Mouse (Mus musculus) liver, embryonic 14.5 days (tissue): Measurements from ENCODE around the gene Nsg2. TPM values are rescaled to one million over a fixed set of nuclear protein-coding genes. Genes with fewer than 3 reads are reported as not detected.

Source experiments
- ATAC-seq: fragments of 200-750 bp; cut with Nextera tagmentation; 2 replicates; pipeline ENCODE4 v1.8.0; 2017; ENCODE audit warnings: moderate number of reproducible peaks, mild to moderate bottlenecking, moderate library complexity; ENCODE audit not compliant: insufficient read depth
- DNase-seq, 3 experiments: peaks; one replicate each; pipeline ENCODE4 v3.0.0-alpha.2; 2012 to 2013; ENCODE audit warnings: low read depth in 3 of 3, low spot score in 3 of 3
- H3K27ac ChIP-seq: fragments of 300-500 bp; sonication (generic); 2 replicates; pipeline ENCODE4 v1.5.1; 2014; ENCODE audit warnings: moderate library complexity, mild to moderate bottlenecking, control low read depth, inconsistent platforms
- H3K27me3 ChIP-seq: fragments of 300-500 bp; sonication (generic); 2 replicates; pipeline ENCODE4 v1.6.1; 2014; ENCODE audit warnings: mild to moderate bottlenecking, low read length, moderate library complexity; ENCODE audit not compliant: control insufficient read depth, insufficient read depth
- H3K36me3 ChIP-seq: fragments of 300-500 bp; sonication (generic); replicated peaks from 2 replicates; pipeline ENCODE4 v1.6.1; 2014; ENCODE audit warnings: low read depth; ENCODE audit not compliant: control insufficient read depth, insufficient read depth
- H3K4me1 ChIP-seq, 2 experiments: fragments of 200-500 bp in 1 of 2; fragments of 300-500 bp in 1 of 2; sonication (generic) in 1 of 2; replicated peaks; 2 replicates each; pipeline ENCODE4 v1.6.1; 2012 to 2014; ENCODE audit warnings: antibody characterized with exemption in 1 of 2, inconsistent platforms in 1 of 2, low read length in 1 of 2; ENCODE audit not compliant: control insufficient read depth in 2 of 2, insufficient read depth in 2 of 2
- H3K4me2 ChIP-seq: fragments of 300-500 bp; sonication (generic); 2 replicates; pipeline ENCODE4 v1.6.1; 2014; ENCODE audit warnings: low read depth, mild to moderate bottlenecking, control low read depth, moderate library complexity
- H3K4me3 ChIP-seq, 2 experiments: fragments of 200-500 bp in 1 of 2; fragments of 300-500 bp in 1 of 2; sonication (generic) in 1 of 2; 2 replicates each; pipeline ENCODE4 v1.5.1; 2012 to 2014; ENCODE audit warnings: low read depth in 2 of 2, low read length in 2 of 2, mild to moderate bottlenecking in 2 of 2, control low read depth in 1 of 2, inconsistent platforms in 1 of 2, moderate library complexity in 1 of 2; ENCODE audit not compliant: insufficient read depth in 1 of 2
- H3K9ac ChIP-seq: fragments of 300-500 bp; sonication (generic); replicated peaks from 2 replicates; pipeline ENCODE4 v1.6.1; 2014; ENCODE audit warnings: mild to moderate bottlenecking, control low read depth, moderate library complexity
- H3K9me3 ChIP-seq: fragments of 300-500 bp; sonication (generic); 2 replicates; pipeline ENCODE4 v1.6.1; 2016; ENCODE audit warnings: low read length, mixed read lengths; ENCODE audit not compliant: control insufficient read depth
- CTCF ChIP-seq: IDR thresholded peaks from 2 replicates; pipeline ENCODE4 v1.5.1; 2016; ENCODE audit warnings: antibody characterized with exemption, low read depth, control low read depth
- EP300 ChIP-seq: IDR thresholded peaks from 2 replicates; pipeline ENCODE4 v1.6.1; 2016; ENCODE audit warnings: antibody characterized with exemption, low read depth
- WGBS: fragments of 180-500 bp; shearing (Covaris S2); extraction: QIAGEN DNeasy Blood & Tissue Kit; methylation state at CpG from one replicate; pipeline ENCODE4 v1.1.7; 2014; ENCODE audit not compliant: insufficient replicate concordance; 5-methylcytosine and 5-hydroxymethylcytosine counted together
- polyA plus RNA-seq, 2 experiments: library from polyadenylated mRNA; depleted of rRNA in 1 of 2; stranded (reverse) in 1 of 2; unstranded in 1 of 2; fragments of >200 nt; fragmentation: Nextera tagmentation in 1 of 2; extraction: Ambion mirVana in 1 of 2; gene quantifications; 2 replicates each; pipeline versions ENCODE4 v1.2.1 to v1.2.3; 2012 to 2014

The Nsg2 gene
- polyA plus RNA-seq, 2 experiments, result 0.09 TPM; not detected in 1

DNA sequence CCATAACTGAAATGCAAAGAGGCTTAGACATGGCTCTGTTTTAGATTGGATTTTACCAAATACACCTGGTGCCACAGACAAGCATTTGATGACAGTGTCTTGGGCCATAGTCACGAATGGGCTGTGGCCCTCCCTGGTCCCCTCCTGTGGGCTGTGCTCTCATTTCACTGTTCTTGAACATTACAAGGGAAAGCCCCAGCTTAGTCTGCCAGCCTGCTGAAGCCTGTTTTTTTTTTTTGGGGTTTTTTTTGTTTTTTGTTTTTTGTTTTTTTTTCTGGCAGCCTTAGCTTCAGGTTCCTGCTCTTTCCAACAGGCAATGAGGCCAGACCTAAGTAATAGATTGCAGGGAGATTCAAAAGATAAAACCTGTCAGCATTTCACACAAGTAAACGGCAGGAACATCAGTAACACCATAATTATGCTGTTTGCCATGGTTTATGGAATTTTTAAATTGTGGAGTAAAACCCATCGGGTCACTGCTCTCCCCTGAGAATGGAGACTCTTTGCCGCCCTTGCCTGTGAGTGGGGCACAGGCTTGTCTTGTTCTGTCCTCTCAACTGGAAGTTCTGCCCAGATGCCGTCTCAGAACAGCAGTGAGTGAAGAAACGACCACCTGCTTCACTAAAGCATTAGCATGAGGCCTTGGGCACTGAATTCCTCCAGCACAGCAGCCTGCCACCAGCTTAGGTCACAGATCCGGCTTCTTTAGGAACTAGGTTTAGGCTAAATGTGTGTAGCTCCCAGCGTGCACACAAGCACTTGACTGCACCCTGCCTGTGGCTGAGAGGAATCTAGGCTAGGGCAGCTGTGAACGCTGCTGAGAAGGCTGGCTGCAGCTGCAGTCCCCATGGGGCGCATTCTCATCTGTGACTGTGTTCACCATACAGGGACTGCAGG is 105.7 kb downstream of the Nsg2 start:
- H3K4me3 ChIP-seq, result no peak overlapping the region
- no peaks in the 10 kb centered on the region for H3K9me3 ChIP-seq
- no peaks in the 10 kb centered on the region; the same call in 1 of the 2 replicates for H3K27me3 ChIP-seq
- no peak for DNase-seq
- H3K9ac ChIP-seq, result no peak overlapping the region
- no peak overlapping the region for H3K27ac ChIP-seq
- H3K4me1 ChIP-seq, result no peaks in the 10 kb centered on the region; a peak in 1 of 4 replicates
- no peak for TF ChIP-seq CTCF
- no peak for TF ChIP-seq EP300
- H3K4me2 ChIP-seq, result no peak overlapping the region
- H3K36me3 ChIP-seq, result no peaks in the 10 kb centered on the region
- no peak for ATAC-seq
- 43% methylated on average over 10 of the region's 10 CpGs for WGBS

GRCm38 (mm10) chr11:32106647-32106985 is 106.4 kb downstream of the Nsg2 start:
- no peak overlapping the region for H3K9ac ChIP-seq
- no peaks in the 10 kb centered on the region; a peak in 1 of 4 replicates for H3K4me1 ChIP-seq
- no peaks in the 10 kb centered on the region for H3K36me3 ChIP-seq
- H3K9me3 ChIP-seq, result no peaks in the 10 kb centered on the region
- WGBS, result 62% methylated on average over 4 of the region's 4 CpGs
- H3K4me2 ChIP-seq, result no peak overlapping the region
- no peak overlapping the region for H3K27ac ChIP-seq
- no peak for ATAC-seq
- no peak overlapping the region for H3K4me3 ChIP-seq
- TF ChIP-seq EP300 (no peak), CTCF (no peak)
- DNase-seq, result no peak
- H3K27me3 ChIP-seq, result no peaks in the 10 kb centered on the region

DNA sequence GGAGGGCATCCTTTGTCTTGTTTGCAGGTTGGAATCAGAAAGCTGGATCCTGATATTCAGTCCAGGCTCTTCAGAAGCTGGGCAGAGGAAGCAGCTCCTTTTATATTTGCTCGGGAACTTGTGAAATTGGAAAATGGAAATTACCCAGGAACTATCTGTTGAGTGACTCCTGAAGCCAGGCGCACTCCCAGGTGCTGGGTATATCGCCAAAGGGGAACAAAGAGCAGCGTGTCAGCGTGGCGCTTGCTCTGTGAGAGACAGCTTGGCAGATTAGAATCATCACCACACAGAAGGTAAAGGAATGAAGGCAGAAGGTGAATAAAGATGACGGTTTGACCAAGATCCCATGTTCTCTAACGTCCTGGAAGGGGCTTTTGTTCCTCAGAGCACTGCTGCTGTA is 108.2 kb downstream of the Nsg2 start:
- DNase-seq (no peak), ATAC-seq (no peak)
- no peaks in the 10 kb centered on the region for H3K27me3 ChIP-seq
- TF ChIP-seq EP300 (no peak), CTCF (no peak)
- H3K4me2 ChIP-seq, result no peak overlapping the region
- H3K4me3 ChIP-seq, result no peak overlapping the region
- H3K9ac ChIP-seq, result no peak overlapping the region
- WGBS, result 59% methylated on average over 8 of the region's 8 CpGs
- no peaks in the 10 kb centered on the region for H3K4me1 ChIP-seq
- H3K9me3 ChIP-seq, result no peaks in the 10 kb centered on the region
- no peak overlapping the region for H3K27ac ChIP-seq
- no peaks in the 10 kb centered on the region for H3K36me3 ChIP-seq

Other genes starting within 250 kb of the Nsg2 start
- gene Cpeb4, start 128.3 kb upstream of the Nsg2 start, polyA plus RNA-seq (2012; rRNA removed), result 21.5 and 25.1 TPM in 2 replicates
- gene Cpeb4, start 128.3 kb upstream of the Nsg2 start, polyA plus RNA-seq (2014; fragmentation: Nextera tagmentation; extraction: Ambion mirVana), result 28.7 and 29.4 TPM in 2 replicates
- gene 4930524B15Rik, start 34.9 kb upstream of the Nsg2 start, polyA plus RNA-seq (2012; rRNA removed), result 0.02 TPM in 1 of 2 replicates, not detected in the other
- gene 4930524B15Rik, start 34.9 kb upstream of the Nsg2 start, polyA plus RNA-seq (2014; fragmentation: Nextera tagmentation; extraction: Ambion mirVana), result not detected in 2 replicates
- 0.11 and 0.16 TPM in 2 replicates for gene Il9r, start 199.8 kb downstream of the Nsg2 start, polyA plus RNA-seq (2012; rRNA removed)
- gene Il9r, start 199.8 kb downstream of the Nsg2 start, polyA plus RNA-seq (2014; fragmentation: Nextera tagmentation; extraction: Ambion mirVana), result 0.08 and 0.18 TPM in 2 replicates
- gene Snrnp25, start 205.0 kb downstream of the Nsg2 start, polyA plus RNA-seq (2012; rRNA removed), result 56.8 and 67.9 TPM in 2 replicates
- 93.1 and 111 TPM in 2 replicates for gene Snrnp25, start 205.0 kb downstream of the Nsg2 start, polyA plus RNA-seq (2014; fragmentation: Nextera tagmentation; extraction: Ambion mirVana)
- gene Rhbdf1, start 221.8 kb downstream of the Nsg2 start, polyA plus RNA-seq (2012; rRNA removed), result 5.8 and 6.2 TPM in 2 replicates
- gene Rhbdf1, start 221.8 kb downstream of the Nsg2 start, polyA plus RNA-seq (2014; fragmentation: Nextera tagmentation; extraction: Ambion mirVana), result 3.0 and 4.4 TPM in 2 replicates
- gene Mpg, start 226.0 kb downstream of the Nsg2 start, polyA plus RNA-seq (2012; rRNA removed), result 8.1 and 9.9 TPM in 2 replicates
- gene Mpg, start 226.0 kb downstream of the Nsg2 start, polyA plus RNA-seq (2014; fragmentation: Nextera tagmentation; extraction: Ambion mirVana), result 17.0 and 18.1 TPM in 2 replicates